Mouse (Mus musculus): ENCODE data around the gene Krtap19-2. TPM values are rescaled to one million over a fixed set of nuclear protein-coding genes. Genes with fewer than 3 reads are reported as not detected.

Gene Krtap19-2
- polyA plus RNA-seq, 1 experiment from 2014 or later = not detected

Other genes with a start within 250 kb of the Krtap19-2 start
- not detected in 2 replicates for gene 2310079G19Rik, start 246.6 kb downstream of the Krtap19-2 start, polyA plus RNA-seq (2015; fragmentation: Nextera tagmentation; extraction: Ambion mirVana)
- not detected in 2 replicates for gene Krtap26-1, start 226.5 kb downstream of the Krtap19-2 start, polyA plus RNA-seq (2015; fragmentation: Nextera tagmentation; extraction: Ambion mirVana)
- gene Krtap27-1, start 202.6 kb downstream of the Krtap19-2 start, polyA plus RNA-seq (2015; fragmentation: Nextera tagmentation; extraction: Ambion mirVana) = not detected in 2 replicates
- gene 2310061N02Rik, start 166.3 kb downstream of the Krtap19-2 start, polyA plus RNA-seq (2015; fragmentation: Nextera tagmentation; extraction: Ambion mirVana) = not detected in 2 replicates
- not detected in 2 replicates for gene Krtap13-1, start 145.4 kb downstream of the Krtap19-2 start, polyA plus RNA-seq (2015; fragmentation: Nextera tagmentation; extraction: Ambion mirVana)
- not detected in 2 replicates for gene Krtap13, start 122.6 kb downstream of the Krtap19-2 start, polyA plus RNA-seq (2015; fragmentation: Nextera tagmentation; extraction: Ambion mirVana)
- not detected in 2 replicates for gene 2310034C09Rik, start 115.4 kb downstream of the Krtap19-2 start, polyA plus RNA-seq (2015; fragmentation: Nextera tagmentation; extraction: Ambion mirVana)
- gene 2310057N15Rik, start 100.1 kb downstream of the Krtap19-2 start, polyA plus RNA-seq (2015; fragmentation: Nextera tagmentation; extraction: Ambion mirVana) = not detected in 2 replicates
- gene Gm5965, start 96.4 kb downstream of the Krtap19-2 start, polyA plus RNA-seq (2015; fragmentation: Nextera tagmentation; extraction: Ambion mirVana) = not detected in 2 replicates
- gene Gm20741, start 62.0 kb downstream of the Krtap19-2 start, polyA plus RNA-seq (2015; fragmentation: Nextera tagmentation; extraction: Ambion mirVana) = not detected in 2 replicates
- not detected in 2 replicates for gene Krtap15, start 54.1 kb downstream of the Krtap19-2 start, polyA plus RNA-seq (2015; fragmentation: Nextera tagmentation; extraction: Ambion mirVana)
- gene Krtap14, start 48.1 kb downstream of the Krtap19-2 start, polyA plus RNA-seq (2015; fragmentation: Nextera tagmentation; extraction: Ambion mirVana) = not detected in 2 replicates
- gene Krtap19-1, start 4.9 kb downstream of the Krtap19-2 start, polyA plus RNA-seq (2015; fragmentation: Nextera tagmentation; extraction: Ambion mirVana) = not detected in 2 replicates
- gene Krtap19-3, start 3.8 kb upstream of the Krtap19-2 start, polyA plus RNA-seq (2015; fragmentation: Nextera tagmentation; extraction: Ambion mirVana) = not detected in 2 replicates
- gene Krtap19-4, start 10.8 kb upstream of the Krtap19-2 start, polyA plus RNA-seq (2015; fragmentation: Nextera tagmentation; extraction: Ambion mirVana) = not detected in 2 replicates
- gene Krtap19-5, start 22.2 kb upstream of the Krtap19-2 start, polyA plus RNA-seq (2015; fragmentation: Nextera tagmentation; extraction: Ambion mirVana) = not detected in 2 replicates
- not detected in 2 replicates for gene Krtap19-9b, start 58.0 kb upstream of the Krtap19-2 start, polyA plus RNA-seq (2015; fragmentation: Nextera tagmentation; extraction: Ambion mirVana)
- gene Krtap16-3, start 88.6 kb upstream of the Krtap19-2 start, polyA plus RNA-seq (2015; fragmentation: Nextera tagmentation; extraction: Ambion mirVana) = not detected in 2 replicates
- gene Krtap22-2, start 136.5 kb upstream of the Krtap19-2 start, polyA plus RNA-seq (2015; fragmentation: Nextera tagmentation; extraction: Ambion mirVana) = not detected in 2 replicates
- gene Gm10229, start 141.0 kb upstream of the Krtap19-2 start, polyA plus RNA-seq (2015; fragmentation: Nextera tagmentation; extraction: Ambion mirVana) = not detected in 2 replicates
- gene Krtap6-1, start 157.4 kb upstream of the Krtap19-2 start, polyA plus RNA-seq (2015; fragmentation: Nextera tagmentation; extraction: Ambion mirVana) = not detected in 2 replicates
- gene Gm10228, start 167.2 kb upstream of the Krtap19-2 start, polyA plus RNA-seq (2015; fragmentation: Nextera tagmentation; extraction: Ambion mirVana) = not detected in 2 replicates
- not detected in 2 replicates for gene Krtap6-5, start 173.6 kb upstream of the Krtap19-2 start, polyA plus RNA-seq (2015; fragmentation: Nextera tagmentation; extraction: Ambion mirVana)
- not detected in 2 replicates for gene 1110025L11Rik, start 189.7 kb upstream of the Krtap19-2 start, polyA plus RNA-seq (2015; fragmentation: Nextera tagmentation; extraction: Ambion mirVana)
- gene Krtap6-3, start 209.7 kb upstream of the Krtap19-2 start, polyA plus RNA-seq (2015; fragmentation: Nextera tagmentation; extraction: Ambion mirVana) = not detected in 2 replicates